Mouse (Mus musculus) limb, embryonic 11.5 days (tissue): Measurements from ENCODE around the gene Urb1. TPM values are rescaled to one million over a fixed set of nuclear protein-coding genes. Genes with fewer than 3 reads are reported as not detected.
"Not testable (repeated sequence)": the region's sequence is repeated elsewhere in the genome, so short reads cannot be mapped to it uniquely, and the experiment has no call there.

Experiments
- ATAC-seq: fragments of 200-750 bp; cut with Nextera tagmentation; 2 replicates; pipeline ENCODE4 v1.8.0; 2017; ENCODE audit warnings: low read depth; ENCODE audit not compliant: insufficient number of reproducible peaks, low FRiP score, low TSS enrichment
- DNase-seq: peaks from one replicate; pipeline ENCODE4 v3.0.0-alpha.2; 2015; ENCODE audit warnings: low spot score
- H3K27ac ChIP-seq: fragments of 300-500 bp; sonication (generic); replicated peaks from 2 replicates; pipeline ENCODE4 v1.5.1; 2014; ENCODE audit warnings: low read depth, mild to moderate bottlenecking, low read length
- H3K27me3 ChIP-seq: fragments of 300-500 bp; sonication (generic); 2 replicates; pipeline ENCODE4 v1.6.1; 2014; ENCODE audit warnings: mild to moderate bottlenecking, low read length, mixed read lengths; ENCODE audit not compliant: control insufficient read depth, insufficient read depth
- H3K36me3 ChIP-seq: fragments of 300-500 bp; sonication (generic); 2 replicates; pipeline ENCODE4 v1.6.1; 2014; ENCODE audit warnings: mild to moderate bottlenecking, low read length, moderate library complexity, mixed read lengths; ENCODE audit not compliant: control insufficient read depth, insufficient read depth
- H3K4me1 ChIP-seq: fragments of 300-500 bp; sonication (generic); 2 replicates; pipeline ENCODE4 v1.6.1; 2014; ENCODE audit warnings: low read length, mixed read lengths; ENCODE audit not compliant: control insufficient read depth, insufficient read depth
- H3K4me2 ChIP-seq: fragments of 300-500 bp; sonication (generic); 2 replicates; pipeline ENCODE4 v1.6.1; 2014; ENCODE audit warnings: low read depth, mild to moderate bottlenecking, moderate library complexity; ENCODE audit not compliant: severe bottlenecking
- H3K4me3 ChIP-seq: fragments of 300-500 bp; sonication (generic); 2 replicates; pipeline ENCODE4 v1.5.1; 2014; ENCODE audit warnings: low read depth, low read length
- H3K9ac ChIP-seq: fragments of 300-500 bp; sonication (generic); 2 replicates; pipeline ENCODE4 v1.6.1; 2014; ENCODE audit warnings: mild to moderate bottlenecking, low read length
- H3K9me3 ChIP-seq: fragments of 300-500 bp; sonication (generic); 2 replicates; pipeline ENCODE4 v1.6.1; 2016; ENCODE audit warnings: low read length; ENCODE audit not compliant: control insufficient read depth
- WGBS: fragments of 180-500 bp; shearing (Covaris S2); extraction: QIAGEN DNeasy Blood & Tissue Kit; methylation state at CpG from one replicate; pipeline ENCODE4 v1.1.7; 2014; 5-methylcytosine and 5-hydroxymethylcytosine counted together
- polyA plus RNA-seq: library from polyadenylated mRNA; unstranded; fragments of >200 nt; fragmentation: Nextera tagmentation; extraction: Ambion mirVana; gene quantifications from 2 replicates; pipeline ENCODE4 v1.2.1, GENCODE M21; 2014

The Urb1 gene
- polyA plus RNA-seq, 1 experiment from 2014 or later: 16.6 TPM

DNA sequence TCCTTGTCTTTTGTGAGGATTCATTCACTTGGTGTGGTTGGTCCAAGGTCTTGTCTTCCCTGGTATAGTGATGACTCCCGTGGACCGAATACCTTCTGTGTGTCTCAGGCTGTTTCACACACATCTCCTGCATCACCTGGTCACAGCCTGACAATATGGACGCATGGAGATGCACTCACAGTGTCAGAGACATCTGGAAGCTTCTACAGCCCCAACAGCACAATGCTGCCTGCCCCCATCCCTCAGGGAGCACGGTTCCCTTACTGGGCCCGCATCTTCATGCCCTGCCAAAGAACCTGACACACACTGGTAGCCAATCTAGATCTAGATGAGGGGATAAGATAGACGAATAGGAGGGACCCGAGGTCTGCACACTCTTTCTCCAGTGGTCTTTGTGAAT, 18.9 kb upstream of the Urb1 start:
- WGBS: 84% methylated on average over 7 of the region's 7 CpGs
- DNase-seq: no peak
- no peaks in the 10 kb centered on the region for H3K36me3 ChIP-seq
- H3K27ac ChIP-seq: no peak overlapping the region
- no peak overlapping the region for H3K4me2 ChIP-seq
- ATAC-seq: no peak
- no peak overlapping the region for H3K9ac ChIP-seq
- H3K27me3 ChIP-seq: peaks cover 32% of the 10 kb centered on the region
- no peaks in the 10 kb centered on the region for H3K9me3 ChIP-seq
- H3K4me3 ChIP-seq: no peak overlapping the region
- H3K4me1 ChIP-seq: peaks cover 7% of the 10 kb centered on the region; the same call in 1 of the 2 replicates

GRCm38 (mm10) chr16:90827498-90827897, 17.3 kb upstream of the Urb1 start:
- no peak for ATAC-seq
- Histone ChIP-seq H3K27me3 (peaks cover 32% of the 10 kb centered on the region), H3K4me1 (peaks cover 3% of the 10 kb centered on the region; the same call in 1 of the 2 replicates), H3K4me3 (no peak overlapping the region), H3K27ac (no peak overlapping the region), H3K9me3 (no peaks in the 10 kb centered on the region), H3K4me2 (no peak overlapping the region), H3K9ac (no peak overlapping the region), H3K36me3 (no peaks in the 10 kb centered on the region)
- DNase-seq: no peak
- 83% methylated on average over 9 of the region's 9 CpGs for WGBS

DNA sequence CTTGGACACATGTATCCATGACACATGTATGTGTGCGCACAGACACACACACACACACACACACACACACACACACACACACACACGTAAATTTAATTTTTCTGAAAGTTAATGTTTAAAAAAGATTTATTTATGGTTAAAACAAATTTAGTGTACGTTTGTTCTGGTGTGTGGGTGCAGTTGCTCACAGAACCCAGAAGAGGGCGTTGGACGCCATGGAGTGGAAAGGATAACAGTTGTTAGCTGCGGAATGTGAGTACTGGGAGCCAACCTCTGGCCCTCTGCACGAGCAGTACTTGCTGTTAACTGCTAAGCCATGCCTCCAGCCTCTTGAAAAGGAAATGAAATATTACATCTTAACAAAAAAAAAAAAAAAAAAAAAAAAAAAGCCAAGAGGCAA, 16.2 kb upstream of the Urb1 start, which contains the start of gene Eva1c:
Eva1c (plus strand) TSS at position 263 of the 400 bp plus-strand sequence.
- Histone ChIP-seq H3K9me3 (no peaks in the 10 kb centered on the region), H3K9ac (no peak within 1 kb of the TSS), H3K4me2 (no peak within 1 kb of the TSS), H3K27me3 (peaks cover 24% of the 10 kb centered on the region), H3K36me3 (no peaks in the 10 kb centered on the region), H3K4me1 (peaks cover 3% of the 10 kb centered on the region; the same call in 1 of the 2 replicates), H3K4me3 (no peak within 1 kb of the TSS), H3K27ac (no peak within 1 kb of the TSS)
- ATAC-seq (no peak), DNase-seq (no peak)
- 66% methylated on average over 7 of the region's 7 CpGs for WGBS

DNA sequence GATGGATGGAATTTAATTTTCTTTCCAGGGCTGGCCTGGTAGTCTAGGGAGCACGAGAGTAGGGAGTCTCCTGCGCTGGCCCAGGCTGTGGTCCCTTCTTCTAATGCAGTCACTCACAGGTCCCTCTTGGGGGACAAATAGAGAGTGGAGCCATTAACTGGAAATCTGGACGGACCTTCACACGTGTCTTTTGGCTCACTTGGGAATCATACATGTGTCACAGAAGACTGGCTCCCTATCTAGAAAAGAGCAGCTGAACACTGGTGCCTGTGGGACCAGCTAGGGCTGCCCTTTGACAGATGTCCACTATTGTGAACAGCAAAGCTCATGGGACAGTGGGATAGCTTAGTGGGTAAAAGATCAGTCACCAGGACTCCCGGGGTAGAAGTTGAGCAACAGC, 15.8 kb upstream of the Urb1 start:
- Histone ChIP-seq H3K9me3 (no peaks in the 10 kb centered on the region), H3K4me3 (no peak overlapping the region), H3K9ac (no peak overlapping the region), H3K27ac (no peak overlapping the region), H3K36me3 (no peaks in the 10 kb centered on the region), H3K27me3 (peaks cover 20% of the 10 kb centered on the region), H3K4me2 (no peak overlapping the region), H3K4me1 (peaks cover under 1% of the 10 kb centered on the region; the same call in 1 of the 2 replicates)
- ATAC-seq (no peak), DNase-seq (no peak)
- 84% methylated on average over 5 of the region's 5 CpGs for WGBS

- not testable (repeated sequence) for H3K9me3 ChIP-seq, ATAC-seq, DNase-seq, H3K4me1 ChIP-seq, H3K4me2 ChIP-seq, H3K27me3 ChIP-seq, H3K36me3 ChIP-seq, H3K9ac ChIP-seq, H3K4me3 ChIP-seq, H3K27ac ChIP-seq
- 77% methylated on average over 4 of the region's 4 CpGs for WGBS
Measured at GRCm38 (mm10) chr16:90823986-90824385, 13.8 kb upstream of the Urb1 start.

- Histone ChIP-seq H3K4me2 (no peak overlapping the region), H3K27ac (no peak overlapping the region), H3K27me3 (no peaks in the 10 kb centered on the region), H3K9me3 (no peaks in the 10 kb centered on the region), H3K4me1 (no peaks in the 10 kb centered on the region), H3K36me3 (no peaks in the 10 kb centered on the region), H3K9ac (no peak overlapping the region), H3K4me3 (no peak overlapping the region)
- 68% methylated on average over 7 of the region's 7 CpGs for WGBS
- ATAC-seq: no peak
- no peak for DNase-seq
Measured at GRCm38 (mm10) chr16:90822981-90823380, 12.8 kb upstream of the Urb1 start.

- Histone ChIP-seq H3K4me1 (no peaks in the 10 kb centered on the region), H3K36me3 (no peaks in the 10 kb centered on the region), H3K4me2 (no peak overlapping the region), H3K9me3 (no peaks in the 10 kb centered on the region), H3K4me3 (no peak overlapping the region), H3K27ac (no peak overlapping the region), H3K9ac (no peak overlapping the region), H3K27me3 (no peaks in the 10 kb centered on the region)
- no peak for DNase-seq
- no peak for ATAC-seq
- WGBS: 92% methylated on average over 10 of the region's 10 CpGs
Measured at GRCm38 (mm10) chr16:90822284-90822935, 12.2 kb upstream of the Urb1 start.

DNA sequence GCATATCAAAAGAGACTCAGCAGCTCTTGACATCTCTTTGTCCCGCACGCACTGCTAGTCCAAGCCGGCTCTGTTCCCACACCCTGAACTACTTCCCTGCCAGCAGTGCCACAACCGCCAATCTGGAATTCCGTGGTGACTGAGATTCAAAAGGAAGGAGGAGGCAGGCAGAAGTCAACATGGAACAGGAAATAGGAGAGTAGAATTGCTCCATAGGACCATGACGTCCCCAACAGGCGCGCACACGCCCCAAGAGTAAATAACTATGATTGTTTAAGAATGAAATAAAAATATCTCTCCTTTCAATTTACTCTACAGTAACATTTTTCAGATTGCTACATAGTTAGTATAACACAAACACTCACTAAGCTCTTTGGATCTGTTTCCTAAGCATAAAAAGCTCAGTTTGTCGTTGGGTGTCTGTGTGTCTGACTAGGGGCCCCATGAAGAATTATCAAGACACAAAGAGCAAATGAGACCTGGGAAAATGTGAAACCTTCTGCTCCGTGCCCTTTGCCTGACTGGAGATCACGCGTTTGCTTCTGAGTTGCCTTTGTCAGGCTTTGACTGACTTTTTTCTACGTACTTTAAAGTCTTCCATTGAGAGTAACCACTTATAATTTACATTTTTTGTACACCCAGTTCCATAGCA, 11.0 kb upstream of the Urb1 start:
- WGBS: 90% methylated on average over 14 of the region's 14 CpGs
- Histone ChIP-seq H3K27ac (no peak overlapping the region), H3K4me2 (no peak overlapping the region), H3K9ac (no peak overlapping the region), H3K9me3 (no peaks in the 10 kb centered on the region), H3K27me3 (no peaks in the 10 kb centered on the region), H3K4me3 (no peak overlapping the region), H3K4me1 (no peaks in the 10 kb centered on the region), H3K36me3 (no peaks in the 10 kb centered on the region)
- no peak for ATAC-seq
- no peak for DNase-seq
